Mouse (Mus musculus) testis, adult 10 weeks (tissue): ENCODE data around the gene Amacr. TPM values are rescaled to one million over a fixed set of nuclear protein-coding genes. Genes with fewer than 3 reads are reported as not detected.

Experiments used
- polyA plus RNA-seq: library from polyadenylated mRNA; stranded (reverse); fragments of 350-450 nt; fragmentation: Illumina TruSeq; extraction: RNeasy Lipid Tissue Mini Kit (QIAGEN cat#74804); gene quantifications from one replicate; pipeline ENCODE4 v1.2.3, GENCODE M21; 2014; ENCODE audit warnings: low read depth, low replicate concordance

Gene Amacr
- polyA plus RNA-seq: 2.1 TPM

DNA sequence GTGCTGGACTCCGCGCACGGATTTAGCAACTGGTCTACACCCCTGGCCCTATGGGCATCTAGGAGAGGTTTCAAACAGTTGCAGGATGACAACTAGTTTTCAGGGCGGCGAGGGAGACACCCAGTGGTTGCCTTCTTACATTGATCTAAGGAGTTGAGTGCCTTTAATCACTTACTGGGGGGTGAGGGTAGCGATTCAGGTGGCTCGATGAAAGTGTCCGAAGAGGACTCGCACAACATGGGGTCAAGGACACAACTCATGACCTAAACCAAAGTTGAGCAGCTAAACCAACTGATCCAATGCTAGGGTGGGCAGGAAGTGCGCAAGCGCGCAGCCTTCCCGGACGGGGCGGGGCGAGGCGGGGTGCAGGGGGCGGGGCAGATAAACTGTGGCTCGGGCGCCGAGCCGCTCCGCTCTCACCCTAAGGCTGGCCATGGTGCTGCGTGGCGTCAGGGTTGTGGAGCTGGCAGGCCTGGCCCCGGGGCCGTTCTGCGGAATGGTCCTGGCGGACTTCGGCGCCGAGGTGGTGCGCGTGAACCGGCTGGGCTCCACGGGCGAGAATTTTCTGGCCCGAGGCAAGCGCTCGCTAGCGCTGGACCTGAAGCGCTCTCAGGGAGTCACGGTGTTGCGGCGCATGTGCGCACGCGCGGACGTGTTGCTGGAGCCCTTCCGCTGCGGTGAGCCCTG lies at the start of gene Amacr:
Amacr (plus strand) TSS at position 380 of the 687 bp plus-strand sequence.

DNA sequence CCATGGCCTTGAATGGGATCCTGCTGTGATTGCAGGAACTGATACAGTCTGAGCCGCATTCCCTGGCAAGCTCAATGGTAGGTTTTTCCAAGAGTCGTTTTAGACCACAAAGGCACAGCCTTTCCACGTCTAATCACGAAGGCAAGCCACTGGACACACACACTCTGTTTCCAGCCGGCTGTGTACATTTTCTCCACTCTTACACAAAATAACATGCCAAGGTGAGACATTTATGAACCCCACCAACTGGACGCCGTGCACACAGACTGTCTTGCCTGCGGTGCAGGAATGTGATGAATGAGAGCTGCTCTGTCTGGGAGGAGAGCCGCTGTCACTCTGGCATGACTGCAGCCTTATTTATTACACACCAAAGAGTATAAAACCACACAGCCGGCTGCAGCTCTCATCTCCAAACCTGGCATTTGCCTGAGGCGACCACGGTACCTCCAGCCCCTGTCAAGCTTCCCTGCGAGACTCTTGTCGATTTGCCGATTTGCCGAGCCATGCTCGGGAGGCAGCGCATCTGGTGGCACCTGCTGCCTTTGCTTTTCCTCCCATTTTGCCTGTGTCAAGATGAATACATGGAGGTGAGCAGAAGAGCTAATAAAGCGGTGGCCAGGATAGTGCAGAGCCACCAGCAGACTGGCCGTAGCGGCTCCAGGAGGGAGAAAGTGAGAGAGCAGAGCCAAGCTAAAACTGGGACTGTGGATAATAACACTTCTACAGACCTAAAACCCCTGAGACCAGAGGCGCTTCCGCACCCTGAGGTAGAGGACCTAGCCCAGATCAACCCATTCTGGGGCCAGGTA lies 29.4 kb upstream of the Amacr start, which contains the start of gene C1qtnf3:
C1qtnf3 (plus strand) TSS at position 382 of the 809 bp plus-strand sequence.

DNA sequence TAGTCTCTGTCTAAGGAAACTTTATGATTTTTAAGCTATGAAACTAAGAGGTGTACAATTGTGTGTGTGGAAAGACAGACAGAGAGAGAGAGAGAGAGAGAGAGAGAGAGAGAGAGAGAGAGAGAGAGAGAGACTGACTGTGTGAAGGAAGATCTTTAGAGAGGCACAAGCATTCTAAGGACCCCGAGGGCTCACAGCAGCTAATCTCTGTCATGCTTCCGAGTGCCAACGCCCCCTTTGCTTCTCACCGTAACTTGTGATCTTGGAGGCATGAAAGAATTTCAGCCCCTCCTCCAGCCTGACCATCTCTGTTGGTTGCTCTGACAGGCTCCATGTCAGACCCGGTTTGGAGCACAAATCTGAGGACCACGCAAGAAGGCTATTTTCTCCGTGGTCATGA lies 18.9 kb downstream of the Amacr start, which contains the start of gene Slc45a2:
Slc45a2 (plus strand) TSS at position 301 of the 400 bp plus-strand sequence.

DNA sequence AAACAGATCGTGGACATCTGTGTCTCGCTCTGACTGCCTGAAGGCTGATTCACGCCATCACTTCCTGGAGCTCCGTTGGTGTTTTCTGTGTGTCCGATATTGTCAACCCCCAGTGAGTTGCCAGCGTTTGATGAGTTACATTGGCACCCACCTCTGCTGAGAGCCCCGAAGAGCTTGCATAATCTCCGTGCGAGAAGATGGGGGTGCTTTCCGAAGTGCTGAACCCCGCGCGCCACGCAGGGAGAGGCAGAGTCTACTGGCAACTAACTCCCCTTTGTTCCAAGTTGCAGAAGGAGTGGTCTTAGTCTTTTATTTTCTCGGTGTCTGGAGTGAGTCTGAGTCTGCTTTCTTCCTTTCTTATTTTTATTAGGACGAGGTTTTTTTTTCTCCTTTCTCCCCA lies 56.2 kb downstream of the Amacr start, which contains the start of gene Rxfp3:
Rxfp3 (minus strand) TSS at position 281 of the 400 bp plus-strand sequence.

Other genes with a start within 250 kb of the Amacr start
- 21.6 TPM for gene C1qtnf3, start 29.4 kb upstream of the Amacr start, polyA plus RNA-seq
- gene Slc45a2, start 19.0 kb downstream of the Amacr start, polyA plus RNA-seq: not detected
- not detected for gene Rxfp3, start 56.2 kb downstream of the Amacr start, polyA plus RNA-seq
- gene Adamts12, start 83.0 kb downstream of the Amacr start, polyA plus RNA-seq: 0.70 TPM